Mouse (Mus musculus) intestine, postnatal 0 days (tissue): ENCODE data around the gene Pdcd4. TPM values are rescaled to one million over a fixed set of nuclear protein-coding genes. Genes with fewer than 3 reads are reported as not detected.

Experiments
- ATAC-seq: fragments of 200-750 bp; cut with Nextera tagmentation; 2 replicates; pipeline ENCODE4 v1.8.0; 2017; ENCODE audit warnings: mild to moderate bottlenecking, moderate TSS enrichment, moderate library complexity
- H3K27ac ChIP-seq: fragments of 300-500 bp; sonication (generic); 2 replicates; pipeline ENCODE4 v1.5.1; 2014; ENCODE audit warnings: mild to moderate bottlenecking, low read depth, low read length, moderate library complexity
- H3K27me3 ChIP-seq: fragments of 300-500 bp; sonication (generic); replicated peaks from 2 replicates; pipeline ENCODE4 v1.6.1; 2014; ENCODE audit warnings: low read length, mixed read lengths; ENCODE audit not compliant: control insufficient read depth, insufficient read depth
- H3K36me3 ChIP-seq: fragments of 300-500 bp; sonication (generic); 2 replicates; pipeline ENCODE4 v1.6.1; 2014; ENCODE audit warnings: mild to moderate bottlenecking, moderate library complexity; ENCODE audit not compliant: control insufficient read depth, insufficient read depth
- H3K4me1 ChIP-seq: fragments of 300-500 bp; sonication (generic); replicated peaks from 2 replicates; pipeline ENCODE4 v1.6.1; 2014; ENCODE audit warnings: antibody characterized with exemption, low read length, mixed read lengths; ENCODE audit not compliant: control insufficient read depth, insufficient read depth
- H3K4me2 ChIP-seq: fragments of 300-500 bp; sonication (generic); replicated peaks from 2 replicates; pipeline ENCODE4 v1.6.1; 2014; ENCODE audit warnings: low read depth, mild to moderate bottlenecking, moderate library complexity
- H3K4me3 ChIP-seq: fragments of 300-500 bp; sonication (generic); 2 replicates; pipeline ENCODE4 v1.5.1; 2014; ENCODE audit warnings: low read depth, low read length
- H3K9ac ChIP-seq: fragments of 300-500 bp; sonication (generic); 2 replicates; pipeline ENCODE4 v1.6.1; 2014; ENCODE audit warnings: mild to moderate bottlenecking, low read depth, low read length
- H3K9me3 ChIP-seq: fragments of 300-500 bp; sonication (generic); 2 replicates; pipeline ENCODE4 v1.6.1; 2016; ENCODE audit warnings: mixed run types; ENCODE audit not compliant: control insufficient read depth
- CTCF ChIP-seq: sonication (generic); IDR thresholded peaks from 2 replicates; pipeline ENCODE4 v1.5.1; 2016; ENCODE audit warnings: low read depth, mild to moderate bottlenecking, control low read depth, antibody characterized with exemption, moderate library complexity
- WGBS: fragments of 180-500 bp; shearing (Covaris S2); extraction: QIAGEN DNeasy Blood & Tissue Kit; methylation state at CpG from one replicate; pipeline ENCODE4 v1.1.7; 2014; 5-methylcytosine and 5-hydroxymethylcytosine counted together
- polyA plus RNA-seq: library from polyadenylated mRNA; unstranded; fragments of >200 nt; fragmentation: Nextera tagmentation; extraction: Ambion mirVana; gene quantifications from 2 replicates; pipeline ENCODE4 v1.2.1, GENCODE M21; 2015

Pdcd4 gene
- polyA plus RNA-seq, 1 experiment from 2014 or later = 65.5 TPM

DNA sequence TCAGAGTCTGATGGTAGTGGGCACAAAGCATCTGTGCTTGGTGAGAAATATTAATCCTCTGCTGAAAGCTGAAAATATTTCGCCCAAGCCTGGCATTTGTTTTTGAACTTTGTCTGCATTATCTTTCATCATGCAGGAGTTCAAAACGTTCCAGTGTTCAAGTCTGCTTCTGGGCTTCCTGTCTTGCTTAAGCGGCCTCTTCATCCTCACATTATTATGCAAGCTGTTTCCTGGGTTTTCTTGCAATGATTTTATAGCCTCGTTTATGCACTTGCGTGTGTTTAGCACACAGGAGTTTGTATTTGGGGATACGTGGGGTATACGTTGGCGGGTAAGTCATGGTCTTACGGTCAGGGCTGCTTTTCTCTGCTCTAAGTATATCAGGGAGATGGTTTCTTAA lies 3.7 kb upstream of the Pdcd4 start:
- 65% methylated on average over 9 of the region's 9 CpGs for WGBS
- ATAC-seq = no peak
- Histone ChIP-seq H3K9ac (no peak overlapping the region), H3K27me3 (no peaks in the 10 kb centered on the region), H3K4me2 (no peak overlapping the region), H3K27ac (no peak overlapping the region), H3K9me3 (no peaks in the 10 kb centered on the region), H3K4me1 (peaks cover 21% of the 10 kb centered on the region; the same call in 1 of the 2 replicates), H3K4me3 (no peak overlapping the region), H3K36me3 (no peaks in the 10 kb centered on the region)
- no peak for TF ChIP-seq CTCF

DNA sequence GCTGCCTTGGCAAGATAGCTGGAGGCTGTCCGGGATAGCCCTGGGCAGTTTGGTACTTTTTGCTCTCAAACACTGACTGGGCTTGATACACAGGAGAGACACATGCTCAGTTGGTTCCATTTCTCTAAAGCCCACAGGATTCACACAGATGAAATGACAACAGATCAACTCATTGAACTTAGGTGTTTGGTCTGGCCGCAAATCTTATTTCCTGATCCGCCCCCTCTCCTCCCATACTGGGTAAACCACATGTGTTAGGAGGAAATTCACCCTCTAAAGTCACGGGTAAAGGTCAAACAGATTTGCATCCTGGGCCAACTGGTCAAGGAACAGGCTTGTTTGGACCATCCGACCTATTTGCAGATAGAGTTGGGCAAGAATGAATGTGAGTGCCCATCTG lies 2.5 kb upstream of the Pdcd4 start:
- H3K4me1 ChIP-seq = peaks cover 33% of the 10 kb centered on the region
- no peaks in the 10 kb centered on the region for H3K36me3 ChIP-seq
- no peak overlapping the region for H3K27ac ChIP-seq
- no peaks in the 10 kb centered on the region for H3K27me3 ChIP-seq
- TF ChIP-seq CTCF = no peak
- H3K4me3 ChIP-seq = no peak overlapping the region
- H3K9me3 ChIP-seq = no peaks in the 10 kb centered on the region
- no peak overlapping the region for H3K4me2 ChIP-seq
- no peak overlapping the region for H3K9ac ChIP-seq
- 38% methylated on average over 5 of the region's 5 CpGs for WGBS
- no peak for ATAC-seq

GRCm38 (mm10) chr19:53890274-53890673 lies 1.8 kb upstream of the Pdcd4 start:
- no peak overlapping the region for H3K4me3 ChIP-seq
- TF ChIP-seq CTCF = no peak
- 48% methylated on average over 5 of the region's 5 CpGs for WGBS
- no peaks in the 10 kb centered on the region for H3K36me3 ChIP-seq
- no peak for ATAC-seq
- no peak overlapping the region for H3K4me2 ChIP-seq
- no peaks in the 10 kb centered on the region for H3K27me3 ChIP-seq
- H3K27ac ChIP-seq = peak overlapping the region; percentile 84
- H3K4me1 ChIP-seq = peaks cover 37% of the 10 kb centered on the region
- no peak overlapping the region for H3K9ac ChIP-seq
- no peaks in the 10 kb centered on the region for H3K9me3 ChIP-seq

DNA sequence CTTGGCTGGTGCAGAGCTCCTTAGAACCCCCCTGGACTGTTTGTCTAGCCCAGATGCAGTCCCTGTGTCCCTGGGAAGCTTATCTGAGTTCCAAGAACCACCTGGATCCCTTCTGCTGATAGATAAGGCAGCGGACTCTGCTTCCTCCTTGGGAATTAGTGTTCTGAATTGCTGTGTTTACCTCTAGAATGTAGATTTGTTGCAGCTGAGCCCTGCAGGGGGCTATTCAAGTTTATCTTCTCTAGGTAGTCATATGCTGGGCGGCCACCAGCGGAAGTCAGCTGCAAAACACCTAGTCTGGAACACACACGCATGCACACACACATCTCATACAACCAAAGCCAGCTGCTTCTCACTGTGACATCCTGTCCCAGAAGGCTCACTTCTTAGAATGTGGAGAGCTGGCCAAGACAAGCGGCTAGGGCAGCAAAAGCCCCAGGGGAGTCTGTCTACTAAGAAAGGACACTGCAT lies 1.2 kb upstream of the Pdcd4 start:
- TF ChIP-seq CTCF = peak; percentile 56
- Histone ChIP-seq H3K27me3 (no peaks in the 10 kb centered on the region), H3K4me1 (peaks cover 37% of the 10 kb centered on the region), H3K36me3 (no peaks in the 10 kb centered on the region), H3K9me3 (no peaks in the 10 kb centered on the region), H3K9ac (no peak overlapping the region), H3K27ac (peak overlapping the region; percentile 84), H3K4me3 (no peak overlapping the region), H3K4me2 (no peak overlapping the region)
- 23% methylated on average over 5 of the region's 5 CpGs for WGBS
- peak; percentile 63 for ATAC-seq

- Histone ChIP-seq H3K9me3 (no peaks in the 10 kb centered on the region), H3K36me3 (no peaks in the 10 kb centered on the region), H3K4me3 (no peak overlapping the region), H3K4me1 (peaks cover 37% of the 10 kb centered on the region), H3K9ac (no peak overlapping the region), H3K27me3 (no peaks in the 10 kb centered on the region), H3K27ac (peak overlapping the region; percentile 84), H3K4me2 (no peak overlapping the region)
- WGBS = 62% methylated on average over 2 of the region's 2 CpGs
- no peak for TF ChIP-seq CTCF
- peak; percentile 7; the same call in 1 of the 2 replicates for ATAC-seq
Measured at GRCm38 (mm10) chr19:53891569-53891968, 462 bp upstream of the Pdcd4 start.

GRCm38 (mm10) chr19:53892838-53893359 lies 868 bp downstream of the Pdcd4 start:
- H3K27ac ChIP-seq = peak overlapping the region; percentile 84; the same call in 1 of the 2 replicates
- no peak for ATAC-seq
- H3K4me1 ChIP-seq = peaks cover 41% of the 10 kb centered on the region
- no peak overlapping the region for H3K4me2 ChIP-seq
- no peaks in the 10 kb centered on the region for H3K9me3 ChIP-seq
- no peak overlapping the region for H3K9ac ChIP-seq
- no peak overlapping the region for H3K4me3 ChIP-seq
- no peak for TF ChIP-seq CTCF
- H3K36me3 ChIP-seq = no peaks in the 10 kb centered on the region
- 44% methylated on average over 9 of the region's 9 CpGs for WGBS
- H3K27me3 ChIP-seq = no peaks in the 10 kb centered on the region
